ENCODE assay signal across 10 mouse cellular contexts in the genomic region with DNA sequence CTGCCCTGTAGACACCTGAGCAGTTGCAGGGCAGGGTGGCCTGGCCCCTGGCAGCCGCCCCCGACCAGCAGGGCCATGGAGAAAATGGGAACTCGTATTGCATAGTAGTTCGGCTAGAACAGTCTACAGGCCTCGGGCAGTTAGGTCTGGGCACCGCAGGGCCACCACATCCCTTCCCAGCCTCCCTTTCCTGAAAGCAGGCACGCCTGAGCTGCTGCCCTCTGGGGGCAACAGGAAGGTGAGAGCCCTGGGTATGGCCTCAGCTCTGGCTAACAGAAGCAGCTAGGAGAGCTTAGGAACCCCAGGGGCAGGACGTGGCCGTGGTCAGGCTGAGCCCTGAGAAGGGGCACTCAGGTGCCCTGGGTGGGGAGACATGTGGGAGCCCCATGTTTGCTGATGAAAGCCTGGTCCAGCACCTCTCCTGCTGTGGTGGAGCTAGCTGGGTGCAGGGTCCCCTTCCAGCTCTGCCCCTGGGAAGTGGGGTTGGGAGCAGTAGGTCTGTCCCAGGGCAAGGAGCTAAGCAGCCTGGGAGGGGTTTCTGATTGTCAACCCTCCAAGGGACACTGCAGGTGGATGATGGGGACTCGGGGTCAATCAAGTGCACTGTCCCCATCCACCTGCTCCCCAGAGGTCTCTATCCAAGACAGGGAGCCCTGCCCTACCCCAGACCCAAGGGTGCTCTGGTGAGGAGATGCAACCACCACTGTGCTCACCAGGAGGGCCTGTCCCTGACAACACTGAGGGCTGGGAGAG. TPM values are rescaled to one million over a fixed set of nuclear protein-coding genes. Genes with fewer than 3 reads are reported as not detected.
DNase-seq lines count a peak whose midpoint lies in the region; ATAC-seq and TF ChIP-seq lines count a peak whose summit lies in the region.
"Had no signal": no experiment of that assay in that cellular context is flagged by ENCODE, and none has a peak within 500 bp of the region (broad histone marks: within the 10 kb centered on the region; RNA-seq: fewer than 3 reads in every experiment).

No protein-coding gene starts in this region.

- no peak for TF ChIP-seq CTCF in midbrain, postnatal 0 days (IDR thresholded peaks at IDR 0.05)

- H3K9me3 ChIP-seq in heart, embryonic 10.5 days = no peaks in the 10 kb centered on the region
- H3K9me3 ChIP-seq in midbrain, embryonic 13.5 days = no peaks in the 10 kb centered on the region
- no peaks in the 10 kb centered on the region for H3K9me3 ChIP-seq in midbrain, postnatal 0 days (ENCODE audit: low read length)
- H3K9me3 ChIP-seq in stomach, embryonic 14.5 days (ENCODE audit: control insufficient read depth, low read depth, low read length) = no peaks in the 10 kb centered on the region
- H3K9me3 ChIP-seq: forebrain, embryonic 10.5 days had no signal

- peaks cover 52% of the 10 kb centered on the region for H3K4me1 ChIP-seq in heart, embryonic 10.5 days
- 0 out of 2 replicates have a peak, but pooled peaks cover 10% of the 10 kb centered on the region for H3K4me1 ChIP-seq in midbrain, embryonic 13.5 days (replicated peaks)
- H3K4me1 ChIP-seq in midbrain, postnatal 0 days (ENCODE audit: insufficient read depth, low read length) = no peaks in the 10 kb centered on the region
- peaks cover 26% of the 10 kb centered on the region for H3K4me1 ChIP-seq in stomach, embryonic 14.5 days (ENCODE audit: control insufficient read depth, insufficient read depth, low read length)

- H3K4me3 ChIP-seq in heart, embryonic 10.5 days = 0 out of 2 replicates have a peak overlapping the region, but pooled peaks have one; percentile 7
- H3K4me3 ChIP-seq in midbrain, embryonic 13.5 days (replicated peaks) = no peak overlapping the region
- no peak overlapping the region for H3K4me3 ChIP-seq in midbrain, postnatal 0 days (ENCODE audit: low read depth, low read length)
- H3K4me3 ChIP-seq in stomach, embryonic 14.5 days (ENCODE audit: low read depth, low read length) = no peak overlapping the region
- H3K4me3 ChIP-seq: forebrain, embryonic 10.5 days had no signal

- H3K27ac ChIP-seq in heart, embryonic 10.5 days = no peak overlapping the region; the same call in 1 of the 2 replicates
- H3K27ac ChIP-seq in midbrain, embryonic 13.5 days = no peak overlapping the region
- H3K27ac ChIP-seq in midbrain, postnatal 0 days (ENCODE audit: low read depth, low read length) = no peak overlapping the region
- H3K27ac ChIP-seq in stomach, embryonic 14.5 days (ENCODE audit: low read length) = peak overlapping the region; percentile 76; the same call in 1 of the 2 replicates

- peaks cover 54% of the 10 kb centered on the region for H3K36me3 ChIP-seq in heart, embryonic 10.5 days
- H3K36me3 ChIP-seq in midbrain, embryonic 13.5 days = peaks cover 60% of the 10 kb centered on the region
- peaks cover 51% of the 10 kb centered on the region for H3K36me3 ChIP-seq in midbrain, postnatal 0 days (ENCODE audit: insufficient read depth, low read length)
- H3K36me3 ChIP-seq in stomach, embryonic 14.5 days (ENCODE audit: control insufficient read depth, insufficient read depth, low read length) = peaks cover 51% of the 10 kb centered on the region

- H3K4me2 ChIP-seq in midbrain, embryonic 13.5 days (replicated peaks) = no peak overlapping the region
- no peak overlapping the region for H3K4me2 ChIP-seq in midbrain, postnatal 0 days (ENCODE audit: low read depth, low read length, poor library complexity, severe bottlenecking)
- H3K4me2 ChIP-seq in stomach, embryonic 14.5 days (replicated peaks; ENCODE audit: low read depth, low read length) = no peak overlapping the region

- H3K9ac ChIP-seq in midbrain, embryonic 13.5 days (replicated peaks) = peak overlapping the region; percentile 4; the same call in 1 of the 2 replicates
- no peak overlapping the region for H3K9ac ChIP-seq in midbrain, postnatal 0 days (replicated peaks; ENCODE audit: low read length, poor library complexity, severe bottlenecking)
- no peak overlapping the region for H3K9ac ChIP-seq in stomach, embryonic 14.5 days (replicated peaks; ENCODE audit: low read depth, low read length)

- H3K27me3 ChIP-seq in heart, embryonic 10.5 days (ENCODE audit: insufficient read depth, poor library complexity, severe bottlenecking) = no peaks in the 10 kb centered on the region
- H3K27me3 ChIP-seq in midbrain, embryonic 13.5 days = no peaks in the 10 kb centered on the region
- H3K27me3 ChIP-seq in midbrain, postnatal 0 days (ENCODE audit: insufficient read depth, low read length) = no peaks in the 10 kb centered on the region
- no peaks in the 10 kb centered on the region for H3K27me3 ChIP-seq in stomach, embryonic 14.5 days (ENCODE audit: control insufficient read depth, insufficient read depth, low read length)

- no peak for DNase-seq in heart, embryonic 10.5 days (ENCODE audit: low spot score)
- no peak for DNase-seq in heart, postnatal 4 days
- DNase-seq in midbrain, postnatal 0 days (ENCODE audit: low spot score) = no peak
- peak; percentile 51 to 53 for DNase-seq in kidney, postnatal 36 days
- no peak for DNase-seq in frontal cortex, postnatal 14 days (ENCODE audit: low spot score in 2 of 2)
- DNase-seq in right cerebral cortex, adult 18-20 months = no peak
- DNase-seq: thymus, postnatal 36 days had no signal

- 78% methylated on average over 10 of the region's 10 CpGs for WGBS in heart, embryonic 10.5 days
- WGBS in midbrain, embryonic 13.5 days = 73% methylated on average over 10 of the region's 10 CpGs
- 73% methylated on average over 10 of the region's 10 CpGs for WGBS in midbrain, postnatal 0 days
- WGBS in stomach, embryonic 14.5 days = 81% methylated on average over 10 of the region's 10 CpGs

- ATAC-seq in midbrain, embryonic 13.5 days = no peak
- ATAC-seq in midbrain, postnatal 0 days (ENCODE audit: low FRiP score) = no peak
- no peak for ATAC-seq in stomach, embryonic 14.5 days (ENCODE audit: insufficient number of reproducible peaks, insufficient read depth, low FRiP score, low read depth)

RNA-seq across cellular contexts. Expression of a gene that starts 9.3 kb away (rescaled TPM):
- 59.0 and 69.9 TPM in 2 replicates for polyA plus RNA-seq in heart, embryonic 10.5 days (2016; fragmentation: Nextera tagmentation; extraction: Ambion mirVana)
- 10 to 100 TPM; 42.2 to 42.4 TPM for total RNA-seq in heart, postnatal 4 days (2021)
- 60.9 and 80.6 TPM in 2 replicates for polyA plus RNA-seq in midbrain, embryonic 13.5 days (2015; fragmentation: Nextera tagmentation; extraction: Ambion mirVana)
- total RNA-seq in midbrain, postnatal 0 days (2014; rRNA removed) = 168 and 215 TPM in 2 replicates
- 71.6 and 80.4 TPM in 2 replicates for polyA plus RNA-seq in midbrain, postnatal 0 days (2015; fragmentation: Nextera tagmentation; extraction: Ambion mirVana)
- 46.3 and 64.2 TPM in 2 replicates for polyA plus RNA-seq in stomach, embryonic 14.5 days (2014; fragmentation: Nextera tagmentation; extraction: Ambion mirVana)

RNA-seq across cellular contexts. Expression of a gene that starts 11.8 kb away (rescaled TPM):
- 90.8 and 92.0 TPM in 2 replicates for polyA plus RNA-seq in heart, embryonic 10.5 days (2016; fragmentation: Nextera tagmentation; extraction: Ambion mirVana)
- total RNA-seq in heart, postnatal 4 days (2021) = 100 to 1,000 TPM; 105 TPM
- polyA plus RNA-seq in midbrain, embryonic 13.5 days (2015; fragmentation: Nextera tagmentation; extraction: Ambion mirVana) = 49.6 and 60.1 TPM in 2 replicates
- total RNA-seq in midbrain, postnatal 0 days (2014; rRNA removed) = 74.6 and 74.7 TPM in 2 replicates
- polyA plus RNA-seq in midbrain, postnatal 0 days (2015; fragmentation: Nextera tagmentation; extraction: Ambion mirVana) = 35.3 and 36.0 TPM in 2 replicates
- 71.3 and 75.5 TPM in 2 replicates for polyA plus RNA-seq in stomach, embryonic 14.5 days (2014; fragmentation: Nextera tagmentation; extraction: Ambion mirVana)

RNA-seq across cellular contexts. Expression of a gene that starts 35.6 kb away (rescaled TPM):
- 54.8 and 56.8 TPM in 2 replicates for polyA plus RNA-seq in heart, embryonic 10.5 days (2016; fragmentation: Nextera tagmentation; extraction: Ambion mirVana)
- total RNA-seq in heart, postnatal 4 days (2021) = 10 to 100 TPM; 12.5 to 13.0 TPM
- 58.3 and 58.5 TPM in 2 replicates for polyA plus RNA-seq in midbrain, embryonic 13.5 days (2015; fragmentation: Nextera tagmentation; extraction: Ambion mirVana)
- total RNA-seq in midbrain, postnatal 0 days (2014; rRNA removed) = 66.6 and 75.1 TPM in 2 replicates
- polyA plus RNA-seq in midbrain, postnatal 0 days (2015; fragmentation: Nextera tagmentation; extraction: Ambion mirVana) = 44.9 and 48.5 TPM in 2 replicates
- 47.9 and 51.1 TPM in 2 replicates for polyA plus RNA-seq in stomach, embryonic 14.5 days (2014; fragmentation: Nextera tagmentation; extraction: Ambion mirVana)

RNA-seq across cellular contexts. Expression of a gene that starts 35.8 kb away (rescaled TPM):
- 12.8 and 14.4 TPM in 2 replicates for polyA plus RNA-seq in heart, embryonic 10.5 days (2016; fragmentation: Nextera tagmentation; extraction: Ambion mirVana)
- total RNA-seq in heart, postnatal 4 days (2021) = 1 to 10 TPM; 3.2 to 4.6 TPM
- polyA plus RNA-seq in midbrain, embryonic 13.5 days (2015; fragmentation: Nextera tagmentation; extraction: Ambion mirVana) = 37.8 and 39.2 TPM in 2 replicates
- total RNA-seq in midbrain, postnatal 0 days (2014; rRNA removed) = 26.3 and 48.0 TPM in 2 replicates
- polyA plus RNA-seq in midbrain, postnatal 0 days (2015; fragmentation: Nextera tagmentation; extraction: Ambion mirVana) = 44.0 and 47.4 TPM in 2 replicates
- polyA plus RNA-seq in stomach, embryonic 14.5 days (2014; fragmentation: Nextera tagmentation; extraction: Ambion mirVana) = 16.7 and 18.4 TPM in 2 replicates

RNA-seq across cellular contexts. Expression of a gene that starts 43.5 kb away (rescaled TPM):
- 110 and 150 TPM in 2 replicates for polyA plus RNA-seq in heart, embryonic 10.5 days (2016; fragmentation: Nextera tagmentation; extraction: Ambion mirVana)
- total RNA-seq in heart, postnatal 4 days (2021) = 100 to 1,000 TPM; 142 to 162 TPM
- 73.8 and 115 TPM in 2 replicates for polyA plus RNA-seq in midbrain, embryonic 13.5 days (2015; fragmentation: Nextera tagmentation; extraction: Ambion mirVana)
- 124 and 146 TPM in 2 replicates for total RNA-seq in midbrain, postnatal 0 days (2014; rRNA removed)
- polyA plus RNA-seq in midbrain, postnatal 0 days (2015; fragmentation: Nextera tagmentation; extraction: Ambion mirVana) = 90.5 and 93.3 TPM in 2 replicates
- polyA plus RNA-seq in stomach, embryonic 14.5 days (2014; fragmentation: Nextera tagmentation; extraction: Ambion mirVana) = 43.5 and 67.4 TPM in 2 replicates

Comparison
In these comparisons a context has a peak if more than half of its experiments do, and no peak if none do; other contexts are left out.
1. DNase-seq: peak in kidney, postnatal 36 days (2 of 2); none in heart, embryonic 10.5 days (single experiment), heart, postnatal 4 days (single experiment), midbrain, postnatal 0 days (single experiment), frontal cortex, postnatal 14 days (0 of 2) and right cerebral cortex, adult 18-20 months (single experiment).